Mouse (Mus musculus): Measurements from ENCODE around the gene Iqschfp. TPM values are rescaled to one million over a fixed set of nuclear protein-coding genes. Genes with fewer than 3 reads are reported as not detected.

Gene Iqschfp
- not detected in 2 replicates for polyA plus RNA-seq (2015; fragmentation: Nextera tagmentation; extraction: Ambion mirVana)

GRCm38 (mm10) chr3:67892026-67892705, at the start of gene Iqschfp, which contains the start of gene Iqcj:
Gene Iqschfp, plus strand, starts transcription at chr3:67892232.
Gene Iqcj, plus strand, starts transcription at chr3:67892220.
- DNase-seq (ENCODE audit: low spot score): no peak

GRCm38 (mm10) chr3:67852397-67852796, 39.6 kb upstream of the Iqschfp start:
- DNase-seq (ENCODE audit: low spot score): no peak

GRCm38 (mm10) chr3:67861524-67861923, 30.5 kb upstream of the Iqschfp start:
- no peak for DNase-seq (ENCODE audit: low spot score)

GRCm38 (mm10) chr3:67867420-67868065, 24.5 kb upstream of the Iqschfp start:
- DNase-seq (ENCODE audit: low spot score): no peak

GRCm38 (mm10) chr3:67869424-67869823, 22.6 kb upstream of the Iqschfp start:
- DNase-seq (ENCODE audit: low spot score): no peak

- no peak for DNase-seq (ENCODE audit: low spot score)
Measured at GRCm38 (mm10) chr3:67877253-67877652, 14.8 kb upstream of the Iqschfp start.

- no peak for DNase-seq (ENCODE audit: low spot score)
Measured at GRCm38 (mm10) chr3:67884335-67884734, 7.7 kb upstream of the Iqschfp start.

GRCm38 (mm10) chr3:67886176-67886575, 5.9 kb upstream of the Iqschfp start:
- DNase-seq (ENCODE audit: low spot score): no peak

- no peak for DNase-seq (ENCODE audit: low spot score)
Measured at GRCm38 (mm10) chr3:67887251-67887650, 4.8 kb upstream of the Iqschfp start.

- no peak for DNase-seq (ENCODE audit: low spot score)
Measured at GRCm38 (mm10) chr3:67892768-67893167, 736 bp downstream of the Iqschfp start.

GRCm38 (mm10) chr3:67902517-67902916, 10.5 kb downstream of the Iqschfp start:
- DNase-seq (ENCODE audit: low spot score): no peak

- no peak for DNase-seq (ENCODE audit: low spot score)
Measured at GRCm38 (mm10) chr3:67908586-67908985, 16.6 kb downstream of the Iqschfp start.

- peak; percentile 20 for DNase-seq (ENCODE audit: low spot score)
Measured at GRCm38 (mm10) chr3:67918098-67918497, 26.1 kb downstream of the Iqschfp start.

- peak; percentile 83 for DNase-seq (ENCODE audit: low spot score)
Measured at GRCm38 (mm10) chr3:67918634-67919259, 26.7 kb downstream of the Iqschfp start.

GRCm38 (mm10) chr3:67923095-67923494, 31.1 kb downstream of the Iqschfp start:
- DNase-seq (ENCODE audit: low spot score): no peak

GRCm38 (mm10) chr3:67925453-67925852, 33.4 kb downstream of the Iqschfp start:
- peak; percentile 69 for DNase-seq (ENCODE audit: low spot score)

GRCm38 (mm10) chr3:67930424-67931133, 38.5 kb downstream of the Iqschfp start:
- no peak for DNase-seq (ENCODE audit: low spot score)

GRCm38 (mm10) chr3:67931181-67931580, 39.1 kb downstream of the Iqschfp start:
- no peak for DNase-seq (ENCODE audit: low spot score)

- DNase-seq (ENCODE audit: low spot score): peak; percentile 86
Measured at GRCm38 (mm10) chr3:67931914-67932313, 39.9 kb downstream of the Iqschfp start.

- DNase-seq (ENCODE audit: low spot score): no peak
Measured at GRCm38 (mm10) chr3:67935829-67936228, 43.8 kb downstream of the Iqschfp start.

GRCm38 (mm10) chr3:67947000-67947399, 55.0 kb downstream of the Iqschfp start:
- DNase-seq (ENCODE audit: low spot score): no peak

- no peak for DNase-seq (ENCODE audit: low spot score)
Measured at GRCm38 (mm10) chr3:67952517-67952940, 60.5 kb downstream of the Iqschfp start.
